Mouse (Mus musculus) hematopoietic stem cell, adult 5-6 weeks (primary cell): ENCODE results near the gene Ccdc175. TPM values are rescaled to one million over a fixed set of nuclear protein-coding genes. Genes with fewer than 3 reads are reported as not detected.
A peak's percentile ranks its signal among the peaks of the same experiment; 100 is the strongest.

ENCODE experiments used
- ATAC-seq, 2 experiments: fragments of 125-278 bp in 1 of 2; replicated peaks in 1 of 2; 2 replicates each; pipeline ENCODE4 v1.8.0; 2016 to 2017; ENCODE audit warnings: inconsistent platforms in 2 of 2, mild to moderate bottlenecking in 2 of 2, moderate number of reproducible peaks in 2 of 2, low read depth in 1 of 2, moderate TSS enrichment in 1 of 2; ENCODE audit not compliant: low FRiP score in 2 of 2, poor library complexity in 2 of 2, severe bottlenecking in 2 of 2, insufficient read depth in 1 of 2, low TSS enrichment in 1 of 2
- total RNA-seq: library from RNA; stranded (forward); fragments of 172-1452, 232-1000 nt; gene quantifications from 2 replicates; pipeline ENCODE4 v1.2.3, GENCODE M21; 2017

Ccdc175 gene
- total RNA-seq, 1 experiment from 2014 or later, result not detected

GRCm38 (mm10) chr12:72115686-72116345, 69.0 kb downstream of the Ccdc175 start:
- no peak for ATAC-seq

- no peak for ATAC-seq
These were observed 69.7 kb downstream of the Ccdc175 start for GRCm38 (mm10) chr12:72115126-72115525.

- ATAC-seq, result peak; percentile 81 to 83
These were observed 80.1 kb downstream of the Ccdc175 start for GRCm38 (mm10) chr12:72104525-72105281.

- ATAC-seq, result no peak
These were observed 80.8 kb downstream of the Ccdc175 start for GRCm38 (mm10) chr12:72104027-72104426.

- no peak for ATAC-seq
These were observed 82.1 kb downstream of the Ccdc175 start for GRCm38 (mm10) chr12:72102776-72103175.

GRCm38 (mm10) chr12:72096966-72097365, 87.9 kb downstream of the Ccdc175 start:
- ATAC-seq, result no peak

GRCm38 (mm10) chr12:72089802-72090201, 95.0 kb downstream of the Ccdc175 start:
- ATAC-seq, result no peak

GRCm38 (mm10) chr12:72086166-72086825, 98.5 kb downstream of the Ccdc175 start:
- peak in 1 of 2 experiments; percentile 27; a peak in 1 of 4 replicates for ATAC-seq

GRCm38 (mm10) chr12:72085329-72086165, 99.3 kb downstream of the Ccdc175 start, which contains the start of the genes L3hypdh and Jkamp:
L3hypdh (minus strand) TSS chr12:72085439.
Jkamp (plus strand) TSS chr12:72085589.
- ATAC-seq, result peak; percentile 91 to 95

GRCm38 (mm10) chr12:72085024-72085328, 99.9 kb downstream of the Ccdc175 start:
- ATAC-seq, result peak in 1 of 2 experiments; percentile 9; a peak in 2 of 4 replicates

GRCm38 (mm10) chr12:72084261-72085023, 100.4 kb downstream of the Ccdc175 start:
- ATAC-seq, result peak in 1 of 2 experiments; percentile 1; a peak in 1 of 4 replicates

GRCm38 (mm10) chr12:72083265-72083664, 101.6 kb downstream of the Ccdc175 start:
- ATAC-seq, result no peak

- ATAC-seq, result no peak
These were observed 102.5 kb downstream of the Ccdc175 start for GRCm38 (mm10) chr12:72082370-72082769.

GRCm38 (mm10) chr12:72081961-72082360, 102.9 kb downstream of the Ccdc175 start:
- no peak for ATAC-seq

GRCm38 (mm10) chr12:72078248-72078647, 106.6 kb downstream of the Ccdc175 start:
- ATAC-seq, result no peak

- peak; percentile 85 to 88 for ATAC-seq
These were observed 114.2 kb downstream of the Ccdc175 start, which contains the start of gene Gpr135 for GRCm38 (mm10) chr12:72070327-72071269. Gpr135 (minus strand) TSS chr12:72071125.
